In the genomic region with DNA sequence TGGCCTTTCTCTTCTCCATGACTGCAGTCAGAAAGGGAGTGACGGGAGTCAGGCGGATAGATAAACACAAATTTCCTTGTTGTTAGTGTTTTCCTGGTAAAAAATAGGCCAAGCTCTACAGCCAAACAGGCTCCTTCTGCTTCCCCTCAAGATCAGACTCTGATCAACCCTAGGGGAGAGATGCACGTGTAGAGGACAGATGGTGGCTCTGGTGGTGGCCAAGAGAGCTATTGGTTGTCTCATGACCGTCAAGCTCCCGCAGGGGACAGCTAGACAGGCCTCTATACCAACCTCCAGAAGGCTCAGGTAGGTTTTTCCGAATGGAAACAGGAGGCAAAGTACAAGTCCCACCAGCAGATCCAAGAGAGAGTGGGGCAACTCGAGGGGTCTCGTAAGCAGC, we compare ENCODE assay signal across 18 mouse cellular contexts. TPM values are rescaled to one million over a fixed set of nuclear protein-coding genes. Genes with fewer than 3 reads are reported as not detected.
DNase-seq lines count a peak whose midpoint lies in the region; TF ChIP-seq lines count a peak whose summit lies in the region.
"Had no signal": no experiment of that assay in that cellular context is flagged by ENCODE, and none has a peak within 500 bp of the region (broad histone marks: within the 10 kb centered on the region; RNA-seq: fewer than 3 reads in every experiment).

No protein-coding gene starts in this region.

- peak; percentile 5 for DNase-seq in left cerebral cortex, postnatal 4 days
- DNase-seq in left cerebral cortex, adult 18-20 months (ENCODE audit: low spot score in 2 of 2) = no peak
- peak; percentile 79 to 89 for DNase-seq in cerebellum, adult 2 months
- peak; percentile 59 to 76 for DNase-seq in cerebellum, postnatal 10 days
- no peak for DNase-seq in layer of hippocampus, adult 9-11 months
- no peak for DNase-seq in gastrocnemius, adult 8-10 months (ENCODE audit: low spot score in 2 of 2)
- DNase-seq in gastrocnemius, postnatal 4 days (ENCODE audit: low spot score in 2 of 2) = no peak
- DNase-seq: adrenal gland, postnatal 14 days; gastrocnemius, postnatal 14 days; heart, postnatal 4 days; kidney, adult 2 months had no signal

- TF ChIP-seq CTCF in cerebellum, adult 2 months (IDR thresholded peaks at IDR 0.05; ENCODE audit: borderline replicate concordance, insufficient read depth, low read depth, low read length) = no peak

- peaks cover 12% of the 10 kb centered on the region for H3K4me1 ChIP-seq in cerebellum, adult 2 months (ENCODE audit: control insufficient read depth, insufficient read depth, low read length)
- H3K4me1 ChIP-seq: embryonic facial prominence, embryonic 12.5 days; hindbrain, embryonic 13.5 days had no signal

- 10% methylated on average over 8 of the region's 8 CpGs for WGBS in cerebellum, adult 2 months

- intact Hi-C loops in left cerebral cortex, postnatal 4 days (cut with DNase I) = no loop called here

- no peak overlapping the region for H3K4me3 ChIP-seq in cerebellum, adult 2 months (replicated peaks; ENCODE audit: insufficient read depth, low read depth, low read length)
- H3K4me3 ChIP-seq: embryonic facial prominence, embryonic 12.5 days; forebrain, embryonic 15.5 days; heart, embryonic 13.5 days; hindbrain, embryonic 13.5 days had no signal

- TF ChIP-seq POLR2A in cerebellum, adult 2 months (IDR thresholded peaks at IDR 0.05; ENCODE audit: borderline replicate concordance, insufficient read depth, low read length) = no peak

- H3K27ac ChIP-seq in cerebellum, adult 2 months (ENCODE audit: insufficient read depth, low read length) = peak overlapping the region; percentile 59
- H3K27ac ChIP-seq: embryonic facial prominence, embryonic 12.5 days; forebrain, embryonic 15.5 days; heart, embryonic 13.5 days; hindbrain, embryonic 13.5 days; kidney, postnatal 0 days had no signal

- H3K27me3 ChIP-seq in cerebellum, adult 2 months (ENCODE audit: control insufficient read depth, insufficient read depth, low read length) = no peaks in the 10 kb centered on the region
- H3K27me3 ChIP-seq: embryonic facial prominence, embryonic 12.5 days; forebrain, embryonic 15.5 days; heart, embryonic 13.5 days; hindbrain, embryonic 13.5 days; Patski had no signal

RNA-seq across cellular contexts. Expression of a gene that starts 30.9 kb away (rescaled TPM):
- 100 to 1,000 TPM; 158 to 162 TPM for total RNA-seq in left cerebral cortex, postnatal 4 days (2021)
- 100 to 1,000 TPM; 111 to 112 TPM for total RNA-seq in left cerebral cortex, adult 18-20 months (2021)
- 120 and 133 TPM in 2 replicates for polyA plus RNA-seq in cerebellum, adult 2 months (2012; rRNA removed)
- total RNA-seq in gastrocnemius, adult 8-10 months (2022) = 1 to 10 TPM in 1 of 4 experiments, under 1 TPM in 2, not detected in 1; 0.32 to 1.1 (median 0.99) TPM
- total RNA-seq in gastrocnemius, postnatal 4 days (2021) = 1 to 10 TPM; 7.5 to 8.4 TPM
- total RNA-seq: granulocyte monocyte progenitor cell, adult 5-6 weeks had no signal

Comparison
In these comparisons a context has a peak if more than half of its experiments do, and no peak if none do; other contexts are left out.
1. DNase-seq: peak in left cerebral cortex, postnatal 4 days (single experiment), cerebellum, adult 2 months (2 of 2) and cerebellum, postnatal 10 days (2 of 2); none in left cerebral cortex, adult 18-20 months (0 of 2), layer of hippocampus, adult 9-11 months (single experiment), gastrocnemius, adult 8-10 months (0 of 2) and gastrocnemius, postnatal 4 days (0 of 2).
2. RNA of a gene that starts 30.9 kb away (total RNA-seq): 158 to 162 TPM in left cerebral cortex, postnatal 4 days and 111 to 112 TPM in left cerebral cortex, adult 18-20 months; 7.5 to 8.4 TPM in gastrocnemius, postnatal 4 days and 0.32 to 1.1 TPM in gastrocnemius, adult 8-10 months; every median in the first group is over 10 times any median in the second.